Mouse (Mus musculus): ENCODE data around the gene Rps28. TPM values are rescaled to one million over a fixed set of nuclear protein-coding genes. Genes with fewer than 3 reads are reported as not detected.
"Not testable (repeated sequence)": the region's sequence is repeated elsewhere in the genome, so short reads cannot be mapped to it uniquely, and the experiment has no call there.

The Rps28 gene
- polyA plus RNA-seq, 1 experiment from 2014 or later, result 868 TPM

- H3K36me3 ChIP-seq (ENCODE audit: poor library complexity, severe bottlenecking), result peaks cover 42% of the 10 kb centered on the region
- 84% methylated on average over 8 of the region's 8 CpGs for WGBS
- no peak for ATAC-seq
- H3K27ac ChIP-seq, result no peak overlapping the region
- peak overlapping the region; percentile 81 for H3K4me2 ChIP-seq
- H3K27me3 ChIP-seq, result no peaks in the 10 kb centered on the region
- peak overlapping the region; percentile 85 for H3K4me3 ChIP-seq
- H3K9ac ChIP-seq, result peak overlapping the region; percentile 85; the same call in 1 of the 2 replicates
- H3K9me3 ChIP-seq (replicated peaks), result no peaks in the 10 kb centered on the region
- peaks cover 45% of the 10 kb centered on the region for H3K4me1 ChIP-seq
These were observed 1.1 kb upstream of the Rps28 start for GRCm38 (mm10) chr17:33825462-33825861.

GRCm38 (mm10) chr17:33824997-33825330 is 602 bp upstream of the Rps28 start:
- not testable (repeated sequence) for H3K27me3 ChIP-seq; ATAC-seq; H3K9me3 ChIP-seq (replicated peaks)
- Histone ChIP-seq H3K4me3 (peak overlapping the region; percentile 85), H3K27ac (peak overlapping the region; percentile 85; the same call in 1 of the 2 replicates), H3K4me1 (peaks cover 45% of the 10 kb centered on the region), H3K9ac (peak overlapping the region; percentile 85), H3K36me3 (ENCODE audit: poor library complexity, severe bottlenecking) (peaks cover 42% of the 10 kb centered on the region), H3K4me2 (peak overlapping the region; percentile 81)
- WGBS, result 5% methylated on average over 6 of the region's 6 CpGs

- Histone ChIP-seq H3K9ac (peak overlapping the region; percentile 86), H3K4me1 (peaks cover 48% of the 10 kb centered on the region), H3K36me3 (ENCODE audit: poor library complexity, severe bottlenecking) (peaks cover 50% of the 10 kb centered on the region), H3K4me2 (peak overlapping the region; percentile 95), H3K4me3 (peak overlapping the region; percentile 85), H3K27ac (0 out of 2 replicates have a peak overlapping the region, but pooled peaks have one; percentile 6)
- WGBS, result 86% methylated on average over 8 of the region's 8 CpGs
- not testable (repeated sequence) for ATAC-seq; H3K9me3 ChIP-seq (replicated peaks); H3K27me3 ChIP-seq
These were observed 1.2 kb downstream of the Rps28 start for GRCm38 (mm10) chr17:33823171-33823570.

GRCm38 (mm10) chr17:33822436-33822959 is 1.9 kb downstream of the Rps28 start:
- WGBS, result 71% methylated on average over 1 of the region's 1 CpGs
- Histone ChIP-seq H3K4me1 (peaks cover 52% of the 10 kb centered on the region), H3K4me3 (peak overlapping the region; percentile 85), H3K27me3 (no peaks in the 10 kb centered on the region), H3K9me3 (replicated peaks) (no peaks in the 10 kb centered on the region), H3K36me3 (ENCODE audit: poor library complexity, severe bottlenecking) (peaks cover 50% of the 10 kb centered on the region), H3K9ac (peak overlapping the region; percentile 2; the same call in 1 of the 2 replicates), H3K27ac (no peak overlapping the region; the same call in 1 of the 2 replicates), H3K4me2 (peak overlapping the region; percentile 95)
- ATAC-seq, result no peak

GRCm38 (mm10) chr17:33817969-33818643 is 6.3 kb downstream of the Rps28 start:
- peak; percentile 65 for ATAC-seq

GRCm38 (mm10) chr17:33817184-33817968 is 7.0 kb downstream of the Rps28 start:
- Histone ChIP-seq H3K36me3 (ENCODE audit: poor library complexity, severe bottlenecking) (peaks cover 40% of the 10 kb centered on the region), H3K27ac (peak overlapping the region; percentile 84), H3K9ac (peak overlapping the region; percentile 82), H3K4me3 (peak overlapping the region; percentile 56), H3K27me3 (peaks cover 8% of the 10 kb centered on the region), H3K4me1 (peaks cover 26% of the 10 kb centered on the region), H3K4me2 (peak overlapping the region; percentile 88), H3K9me3 (replicated peaks) (no peaks in the 10 kb centered on the region)
- WGBS, result 1% methylated on average over 84 of the region's 89 CpGs
- ATAC-seq, result peak; percentile 98

More at GRCm38 (mm10) chr17:33817969-33818643, 6.3 kb downstream of the Rps28 start:
- 18% methylated on average over 30 of the region's 33 CpGs for whole genome bisulfite sequencing
- peaks cover 33% of the 10 kb centered on the region for H3K4me1 ChIP-seq
- peak overlapping the region; percentile 56 for H3K4me3 ChIP-seq
- H3K4me2 ChIP-seq, result peak overlapping the region; percentile 88
- H3K27me3 ChIP-seq, result peaks cover under 1% of the 10 kb centered on the region
- H3K9me3 ChIP-seq (replicated peaks), result no peaks in the 10 kb centered on the region
- peak overlapping the region; percentile 82 for H3K9ac ChIP-seq
- H3K36me3 ChIP-seq (ENCODE audit: poor library complexity, severe bottlenecking), result peaks cover 47% of the 10 kb centered on the region
- H3K27ac ChIP-seq, result peak overlapping the region; percentile 84

GRCm38 (mm10) chr17:33816612-33817011 is 7.8 kb downstream of the Rps28 start:
- WGBS, result 74% methylated on average over 5 of the region's 5 CpGs
- Histone ChIP-seq H3K4me3 (peak overlapping the region; percentile 56), H3K36me3 (ENCODE audit: poor library complexity, severe bottlenecking) (peaks cover 32% of the 10 kb centered on the region), H3K4me2 (peak overlapping the region; percentile 88), H3K9ac (peak overlapping the region; percentile 82), H3K27me3 (peaks cover 10% of the 10 kb centered on the region), H3K4me1 (peaks cover 18% of the 10 kb centered on the region), H3K9me3 (replicated peaks) (no peaks in the 10 kb centered on the region), H3K27ac (no peak overlapping the region)
- no peak for ATAC-seq

- Histone ChIP-seq H3K27ac (no peak overlapping the region), H3K4me1 (peaks cover 28% of the 10 kb centered on the region), H3K9ac (no peak overlapping the region), H3K36me3 (ENCODE audit: poor library complexity, severe bottlenecking) (peaks cover 20% of the 10 kb centered on the region), H3K27me3 (peaks cover 21% of the 10 kb centered on the region), H3K9me3 (replicated peaks) (no peaks in the 10 kb centered on the region), H3K4me2 (no peak overlapping the region), H3K4me3 (no peak overlapping the region)
- no peak for ATAC-seq
- 94% methylated on average over 5 of the region's 6 CpGs for WGBS
These were observed 9.0 kb downstream of the Rps28 start for GRCm38 (mm10) chr17:33815399-33815798.

GRCm38 (mm10) chr17:33812990-33813389 is 11.4 kb downstream of the Rps28 start:
- peaks cover 21% of the 10 kb centered on the region for H3K4me1 ChIP-seq
- peaks cover 21% of the 10 kb centered on the region for H3K27me3 ChIP-seq
- no peak overlapping the region for H3K9ac ChIP-seq
- no peak overlapping the region for H3K4me3 ChIP-seq
- H3K27ac ChIP-seq, result no peak overlapping the region
- 0 out of 2 replicates have a peak overlapping the region, but pooled peaks have one; percentile 2 for H3K4me2 ChIP-seq
- 73% methylated on average over 4 of the region's 4 CpGs for whole genome bisulfite sequencing
- no peaks in the 10 kb centered on the region for H3K9me3 ChIP-seq (replicated peaks)
- H3K36me3 ChIP-seq (ENCODE audit: poor library complexity, severe bottlenecking), result no peaks in the 10 kb centered on the region
- no peak for ATAC-seq

- Histone ChIP-seq H3K4me1 (peaks cover 17% of the 10 kb centered on the region; the same call in 1 of the 2 replicates), H3K27me3 (peaks cover 21% of the 10 kb centered on the region), H3K9me3 (replicated peaks) (no peaks in the 10 kb centered on the region), H3K4me2 (0 out of 2 replicates have a peak overlapping the region, but pooled peaks have one; percentile 2), H3K4me3 (no peak overlapping the region), H3K27ac (no peak overlapping the region), H3K36me3 (ENCODE audit: poor library complexity, severe bottlenecking) (no peaks in the 10 kb centered on the region), H3K9ac (no peak overlapping the region)
- no peak for ATAC-seq
- 68% methylated on average over 3 of the region's 3 CpGs for WGBS
These were observed 11.9 kb downstream of the Rps28 start for GRCm38 (mm10) chr17:33812475-33812874.

GRCm38 (mm10) chr17:33811142-33811516 is 13.2 kb downstream of the Rps28 start:
- WGBS, result 29% methylated on average over 7 of the region's 7 CpGs
- Histone ChIP-seq H3K27ac (no peak overlapping the region), H3K27me3 (peaks cover 21% of the 10 kb centered on the region), H3K4me2 (peak overlapping the region; percentile 77), H3K9me3 (replicated peaks) (no peaks in the 10 kb centered on the region), H3K4me3 (peak overlapping the region; percentile 47), H3K36me3 (ENCODE audit: poor library complexity, severe bottlenecking) (no peaks in the 10 kb centered on the region), H3K9ac (peak overlapping the region; percentile 60; the same call in 1 of the 2 replicates), H3K4me1 (0 out of 2 replicates have a peak, but pooled peaks cover 11% of the 10 kb centered on the region)
- ATAC-seq, result no peak
